Mouse (Mus musculus): ENCODE data around the gene Gm49601. TPM values are rescaled to one million over a fixed set of nuclear protein-coding genes. Genes with fewer than 3 reads are reported as not detected.

Gm49601 gene
- polyA plus RNA-seq, 1 experiment: 69.6 TPM

GRCm38 (mm10) chr16:18574196-18574595 lies 52.0 kb downstream of the Gm49601 start:
- 33% methylated on average over 8 of the region's 8 CpGs for WGBS

More at GRCm38 (mm10) chr16:18574196-18574595, 52.0 kb downstream of the Gm49601 start:
- Histone ChIP-seq H3K27ac (ENCODE audit: insufficient read depth, low read length) (no peak overlapping the region), H3K4me1 (ENCODE audit: control insufficient read depth, insufficient read depth, low read length) (peaks cover 4% of the 10 kb centered on the region; the same call in 1 of the 2 replicates), H3K27me3 (ENCODE audit: control insufficient read depth, insufficient read depth, low read length) (no peaks in the 10 kb centered on the region), H3K4me3 (replicated peaks; ENCODE audit: insufficient read depth, low read depth, low read length) (no peak overlapping the region)
- TF ChIP-seq POLR2A (IDR thresholded peaks at IDR 0.05; ENCODE audit: borderline replicate concordance, insufficient read depth, low read length): no peak
- no peak for TF ChIP-seq CTCF (IDR thresholded peaks at IDR 0.05; ENCODE audit: borderline replicate concordance, insufficient read depth, low read depth, low read length)
- peak in 1 of 2 experiments; percentile 19 for DNase-seq

Other genes starting within 250 kb of the Gm49601 start
- 20.6 and 23.1 TPM in 2 replicates for gene Txnrd2, start 200.0 kb downstream of the Gm49601 start, polyA plus RNA-seq (2012; rRNA removed)
- gene Comt, start 199.6 kb downstream of the Gm49601 start, polyA plus RNA-seq (2012; rRNA removed): 145 and 146 TPM in 2 replicates
- gene Gnb1l, start 127.7 kb downstream of the Gm49601 start, polyA plus RNA-seq (2012; rRNA removed): 6.8 and 8.2 TPM in 2 replicates
- gene Rtl10, start 127.5 kb downstream of the Gm49601 start, polyA plus RNA-seq (2012; rRNA removed): 5.9 and 6.1 TPM in 2 replicates
- 2.4 and 3.0 TPM in 2 replicates for gene Tbx1, start 35.8 kb downstream of the Gm49601 start, polyA plus RNA-seq (2012; rRNA removed)
- 2.1 and 2.5 TPM in 2 replicates for gene Gp1bb, start 4.0 kb downstream of the Gm49601 start, polyA plus RNA-seq (2012; rRNA removed)
- gene Sept5, start 3.5 kb upstream of the Gm49601 start, polyA plus RNA-seq (2012; rRNA removed): 328 and 334 TPM in 2 replicates
- gene Cldn5, start 150.4 kb upstream of the Gm49601 start, polyA plus RNA-seq (2012; rRNA removed): 62.8 and 71.8 TPM in 2 replicates
- gene Ufd1, start 185.4 kb upstream of the Gm49601 start, polyA plus RNA-seq (2012; rRNA removed): 100 and 114 TPM in 2 replicates
- gene Cdc45, start 185.6 kb upstream of the Gm49601 start, polyA plus RNA-seq (2012; rRNA removed): 4.9 and 5.8 TPM in 2 replicates
- 55.2 and 56.0 TPM in 2 replicates for gene 2510002D24Rik, start 210.2 kb upstream of the Gm49601 start, polyA plus RNA-seq (2012; rRNA removed)
- gene Gm28539, start 210.2 kb upstream of the Gm49601 start, polyA plus RNA-seq (2012; rRNA removed): 0.08 TPM in 1 of 2 replicates, not detected in the other

All from cerebellum, adult 2 months (tissue).